Mouse (Mus musculus): ENCODE results near the gene H2-T22. TPM values are rescaled to one million over a fixed set of nuclear protein-coding genes. Genes with fewer than 3 reads are reported as not detected.
A peak's percentile ranks its signal among the peaks of the same experiment; 100 is the strongest.
"Not testable (repeated sequence)": the region's sequence is repeated elsewhere in the genome, so short reads cannot be mapped to it uniquely, and the experiment has no call there.

Gene H2-T22
- polyA plus RNA-seq, 1 experiment, result 31.0 TPM

DNA sequence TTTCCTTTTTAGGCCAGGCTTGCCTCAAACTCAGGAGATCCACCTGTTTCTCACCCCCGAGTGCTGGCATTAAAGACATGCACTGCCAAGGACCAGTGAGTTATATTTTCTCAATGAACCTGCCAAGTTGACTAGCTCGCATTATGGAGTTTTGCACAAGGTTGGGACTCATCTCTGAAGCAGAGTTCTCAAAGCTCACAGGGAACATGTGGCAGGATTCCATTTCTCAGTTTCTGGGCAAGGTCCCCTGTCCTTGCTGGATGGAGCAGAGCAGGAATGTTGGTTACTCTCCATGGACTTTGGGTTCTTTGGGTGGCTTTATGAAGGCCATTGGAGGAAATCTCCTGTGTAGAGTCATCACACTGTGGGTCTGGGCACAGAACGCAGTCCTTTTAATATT, 739 bp upstream of the H2-T22 start:
- no peak overlapping the region for H3K4me3 ChIP-seq (replicated peaks; ENCODE audit: insufficient read depth, low read depth, low read length)
- no peaks in the 10 kb centered on the region for H3K27me3 ChIP-seq (ENCODE audit: control insufficient read depth, insufficient read depth, low read length)
- no peak for DNase-seq
- no peak for TF ChIP-seq POLR2A (IDR thresholded peaks at IDR 0.05; ENCODE audit: borderline replicate concordance, insufficient read depth, low read length)
- no peak for TF ChIP-seq CTCF (IDR thresholded peaks at IDR 0.05; ENCODE audit: borderline replicate concordance, insufficient read depth, low read depth, low read length)
- H3K27ac ChIP-seq (ENCODE audit: insufficient read depth, low read length), result no peak overlapping the region
- H3K4me1 ChIP-seq (ENCODE audit: control insufficient read depth, insufficient read depth, low read length), result no peaks in the 10 kb centered on the region
- 80% methylated on average over 3 of the region's 3 CpGs for WGBS

DNA sequence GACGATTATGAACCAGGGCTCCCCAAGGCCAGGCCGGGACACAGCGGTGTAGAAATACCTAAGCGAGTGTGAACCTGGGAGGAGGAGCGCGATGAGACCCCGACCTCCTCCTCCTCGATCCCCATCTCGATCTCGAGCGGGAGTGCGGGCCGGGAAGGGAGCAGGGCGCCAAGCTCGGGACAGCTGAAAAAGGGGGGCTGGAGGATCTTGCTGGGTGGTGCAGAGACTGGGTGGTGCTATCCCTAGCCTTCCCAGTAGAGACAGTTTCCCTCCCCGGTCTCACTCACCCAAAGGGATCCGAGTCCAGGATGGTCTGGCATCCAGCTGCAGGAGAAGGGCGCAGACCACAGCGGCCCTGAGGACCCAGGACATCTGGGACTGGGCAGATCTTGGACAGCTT, 492 bp downstream of the H2-T22 start:
- not testable (repeated sequence) for H3K4me1 ChIP-seq (ENCODE audit: control insufficient read depth, insufficient read depth, low read length); H3K27me3 ChIP-seq (ENCODE audit: control insufficient read depth, insufficient read depth, low read length); H3K27ac ChIP-seq (ENCODE audit: insufficient read depth, low read length)
- peak overlapping the region; percentile 46 for H3K4me3 ChIP-seq (replicated peaks; ENCODE audit: insufficient read depth, low read depth, low read length)
- DNase-seq, result peak in 1 of 2 experiments; percentile 34
- 1% methylated on average over 19 of the region's 19 CpGs for WGBS

- not testable (repeated sequence) for H3K4me3 ChIP-seq (replicated peaks; ENCODE audit: insufficient read depth, low read depth, low read length); DNase-seq; H3K4me1 ChIP-seq (ENCODE audit: control insufficient read depth, insufficient read depth, low read length); H3K27ac ChIP-seq (ENCODE audit: insufficient read depth, low read length); H3K27me3 ChIP-seq (ENCODE audit: control insufficient read depth, insufficient read depth, low read length)
- WGBS, result 89% methylated on average over 2 of the region's 2 CpGs
Measured at GRCm38 (mm10) chr17:36040604-36041003, 1.9 kb downstream of the H2-T22 start.

DNA sequence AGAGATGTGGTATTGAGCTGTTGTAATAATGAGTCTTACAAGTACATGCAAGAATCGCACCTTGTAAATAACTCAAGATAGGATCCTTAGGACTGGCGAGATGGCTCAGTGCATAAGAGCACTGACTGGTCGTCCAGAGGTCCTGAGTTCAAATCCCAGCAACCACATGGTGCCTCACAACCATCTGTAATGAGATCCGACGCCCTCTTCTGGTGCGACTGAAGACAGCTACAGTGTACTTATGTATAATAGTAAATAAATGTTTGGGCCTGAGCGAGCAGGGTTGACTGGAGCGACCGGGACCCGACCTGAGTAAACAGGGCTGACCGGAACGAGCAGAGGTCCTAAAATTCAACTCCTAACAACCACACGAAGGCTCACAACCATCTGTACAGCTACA, 6.4 kb downstream of the H2-T22 start:
- WGBS, result 90% methylated on average over 13 of the region's 13 CpGs

GRCm38 (mm10) chr17:36035010-36035638, 7.4 kb downstream of the H2-T22 start:
- TF ChIP-seq CTCF (IDR thresholded peaks at IDR 0.05; ENCODE audit: borderline replicate concordance, insufficient read depth, low read depth, low read length), result peak; percentile 45; the same call in 1 of the 2 replicates
- 41% methylated on average over 3 of the region's 3 CpGs for WGBS

More for the DNA sequence above, 6.4 kb downstream of the H2-T22 start:
- H3K4me3 ChIP-seq (replicated peaks; ENCODE audit: insufficient read depth, low read depth, low read length); H3K27me3 ChIP-seq (ENCODE audit: control insufficient read depth, insufficient read depth, low read length); H3K4me1 ChIP-seq (ENCODE audit: control insufficient read depth, insufficient read depth, low read length); DNase-seq; H3K27ac ChIP-seq (ENCODE audit: insufficient read depth, low read length): not testable (repeated sequence)

DNA sequence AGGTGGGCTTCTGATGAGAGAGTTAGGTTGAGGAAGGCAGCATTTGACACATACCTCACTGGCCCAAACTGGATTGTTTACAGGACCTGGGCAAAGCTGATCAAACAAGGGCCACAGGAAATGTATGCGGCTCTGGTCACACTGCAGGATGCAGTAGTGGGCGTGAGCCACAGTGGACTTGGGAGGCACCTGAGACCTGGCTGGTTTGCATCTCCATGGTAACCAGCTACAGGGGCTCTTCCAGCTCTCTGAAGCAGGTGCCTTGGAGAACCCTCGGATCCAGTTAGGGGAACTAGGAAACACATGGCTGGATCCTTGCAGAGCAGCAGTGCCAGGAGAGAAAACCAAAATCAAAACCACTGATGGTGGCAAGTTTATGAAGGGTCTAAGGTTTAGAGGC, 8.0 kb downstream of the H2-T22 start:
- not testable (repeated sequence) for H3K27me3 ChIP-seq (ENCODE audit: control insufficient read depth, insufficient read depth, low read length); H3K27ac ChIP-seq (ENCODE audit: insufficient read depth, low read length); DNase-seq; H3K4me1 ChIP-seq (ENCODE audit: control insufficient read depth, insufficient read depth, low read length); H3K4me3 ChIP-seq (replicated peaks; ENCODE audit: insufficient read depth, low read depth, low read length)
- 69% methylated on average over 3 of the region's 3 CpGs for WGBS

More at GRCm38 (mm10) chr17:36035010-36035638, 7.4 kb downstream of the H2-T22 start:
- DNase-seq, result peak; percentile 58 to 60
- not testable (repeated sequence) for H3K4me1 ChIP-seq (ENCODE audit: control insufficient read depth, insufficient read depth, low read length); H3K4me3 ChIP-seq (replicated peaks; ENCODE audit: insufficient read depth, low read depth, low read length); H3K27ac ChIP-seq (ENCODE audit: insufficient read depth, low read length); H3K27me3 ChIP-seq (ENCODE audit: control insufficient read depth, insufficient read depth, low read length)

GRCm38 (mm10) chr17:36032351-36032875, 10.1 kb downstream of the H2-T22 start, which contains the start of gene H2-T23:
Gene H2-T23 (minus strand): TSS chr17:36032855.
- H3K4me3 ChIP-seq (replicated peaks; ENCODE audit: insufficient read depth, low read depth, low read length), result peak within 1 kb of the TSS; percentile 52
- not testable (repeated sequence) for H3K4me1 ChIP-seq (ENCODE audit: control insufficient read depth, insufficient read depth, low read length); H3K27me3 ChIP-seq (ENCODE audit: control insufficient read depth, insufficient read depth, low read length); DNase-seq; H3K27ac ChIP-seq (ENCODE audit: insufficient read depth, low read length)
- 1% methylated on average over 25 of the region's 25 CpGs for WGBS

DNA sequence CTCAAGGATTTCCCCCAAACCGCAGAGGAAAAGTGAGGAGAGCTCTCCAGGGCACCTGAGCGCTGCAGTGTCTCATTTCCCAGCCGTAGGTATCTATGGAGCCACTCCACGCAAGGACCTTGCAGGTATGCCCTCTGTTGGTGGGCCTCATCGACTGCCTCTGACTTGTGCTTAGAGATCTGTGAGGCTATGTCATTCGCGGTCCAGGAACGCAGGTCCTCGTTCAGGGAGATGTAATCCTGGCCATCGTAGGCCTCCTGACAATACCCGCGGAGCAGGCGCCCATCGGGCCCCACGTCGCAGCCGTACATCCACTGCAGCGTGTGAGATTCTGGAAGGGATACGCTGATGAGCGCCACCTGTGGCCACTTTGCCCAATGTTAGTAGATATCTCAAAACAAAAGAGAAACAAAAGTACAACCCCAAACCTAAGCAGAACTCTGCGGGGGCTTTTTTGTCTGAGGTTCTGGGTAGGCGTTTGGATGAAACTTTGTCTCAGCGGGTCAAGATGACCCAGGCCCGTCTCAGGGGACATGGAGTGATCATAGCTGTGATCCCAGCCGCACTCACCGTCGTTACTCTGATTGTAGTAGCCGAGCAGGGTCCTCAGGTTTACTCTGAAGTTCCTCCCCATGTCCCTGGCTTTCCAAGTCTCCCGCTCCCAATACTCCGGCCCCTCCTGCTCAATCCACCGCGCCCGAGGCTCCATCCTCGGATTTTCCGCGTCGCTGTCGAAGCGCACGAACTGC, 10.8 kb downstream of the H2-T22 start:
- peak; percentile 40 to 62 for DNase-seq

GRCm38 (mm10) chr17:36030703-36031582, 11.6 kb downstream of the H2-T22 start:
- H3K27ac ChIP-seq (ENCODE audit: insufficient read depth, low read length), result not testable (repeated sequence)
- peak in 1 of 2 experiments; percentile 20 for DNase-seq

More for the DNA sequence above, 10.8 kb downstream of the H2-T22 start:
- WGBS, result 1% methylated on average over 40 of the region's 40 CpGs
- H3K4me1 ChIP-seq (ENCODE audit: control insufficient read depth, insufficient read depth, low read length); H3K27me3 ChIP-seq (ENCODE audit: control insufficient read depth, insufficient read depth, low read length); H3K27ac ChIP-seq (ENCODE audit: insufficient read depth, low read length): not testable (repeated sequence)
- H3K4me3 ChIP-seq (replicated peaks; ENCODE audit: insufficient read depth, low read depth, low read length), result peak overlapping the region; percentile 52
- peak; percentile 46 for TF ChIP-seq CTCF (IDR thresholded peaks at IDR 0.05; ENCODE audit: borderline replicate concordance, insufficient read depth, low read depth, low read length)

GRCm38 (mm10) chr17:36030046-36030702, 12.4 kb downstream of the H2-T22 start:
- not testable (repeated sequence) for DNase-seq; H3K4me3 ChIP-seq (replicated peaks; ENCODE audit: insufficient read depth, low read depth, low read length); H3K4me1 ChIP-seq (ENCODE audit: control insufficient read depth, insufficient read depth, low read length); H3K27me3 ChIP-seq (ENCODE audit: control insufficient read depth, insufficient read depth, low read length); H3K27ac ChIP-seq (ENCODE audit: insufficient read depth, low read length)
- 73% methylated on average over 4 of the region's 4 CpGs for WGBS

More at GRCm38 (mm10) chr17:36030703-36031582, 11.6 kb downstream of the H2-T22 start:
- peak overlapping the region; percentile 15 for H3K4me3 ChIP-seq (replicated peaks; ENCODE audit: insufficient read depth, low read depth, low read length)
- H3K4me1 ChIP-seq (ENCODE audit: control insufficient read depth, insufficient read depth, low read length); H3K27me3 ChIP-seq (ENCODE audit: control insufficient read depth, insufficient read depth, low read length): not testable (repeated sequence)
- WGBS, result 49% methylated on average over 8 of the region's 8 CpGs
